Mouse (Mus musculus) forebrain, embryonic 14.5 days (tissue): Measurements from ENCODE around the gene Cog3. TPM values are rescaled to one million over a fixed set of nuclear protein-coding genes. Genes with fewer than 3 reads are reported as not detected.

Experiments
- ATAC-seq: fragments of 200-750 bp; cut with Nextera tagmentation; 2 replicates; pipeline ENCODE4 v1.8.0; 2017; ENCODE audit warnings: mild to moderate bottlenecking, moderate library complexity
- DNase-seq: peaks from one replicate; pipeline ENCODE4 v3.0.0-alpha.2; 2015; ENCODE audit warnings: low spot score
- H3K27ac ChIP-seq: fragments of 300-500 bp; sonication (generic); 2 replicates; pipeline ENCODE4 v1.5.1; 2014; ENCODE audit warnings: low read depth, mild to moderate bottlenecking, control low read depth, low read length, moderate library complexity
- H3K27me3 ChIP-seq: fragments of 300-500 bp; sonication (generic); replicated peaks from 2 replicates; pipeline ENCODE4 v1.6.1; 2014; ENCODE audit warnings: low read length, control low read depth, mixed read lengths; ENCODE audit not compliant: control insufficient read depth, insufficient read depth
- H3K36me3 ChIP-seq: fragments of 300-500 bp; sonication (generic); 2 replicates; pipeline ENCODE4 v1.6.1; 2014; ENCODE audit warnings: low read length, control low read depth; ENCODE audit not compliant: control insufficient read depth, insufficient read depth
- H3K4me1 ChIP-seq: fragments of 300-500 bp; sonication (generic); 2 replicates; pipeline ENCODE4 v1.6.1; 2014; ENCODE audit warnings: antibody characterized with exemption, low read length, control low read depth; ENCODE audit not compliant: control insufficient read depth, insufficient read depth
- H3K4me2 ChIP-seq: fragments of 300-500 bp; sonication (generic); 2 replicates; pipeline ENCODE4 v1.6.1; 2014; ENCODE audit warnings: mild to moderate bottlenecking, control low read depth, low read length
- H3K4me3 ChIP-seq: fragments of 300-500 bp; sonication (generic); 2 replicates; pipeline ENCODE4 v1.5.1; 2014; ENCODE audit warnings: low read depth, low read length, control low read depth
- H3K9ac ChIP-seq: fragments of 300-500 bp; sonication (generic); 2 replicates; pipeline ENCODE4 v1.6.1; 2014; ENCODE audit warnings: mild to moderate bottlenecking, low read length, control low read depth, moderate library complexity
- H3K9me3 ChIP-seq: fragments of 300-500 bp; sonication (generic); replicated peaks from 2 replicates; pipeline ENCODE4 v1.6.1; 2016; ENCODE audit warnings: low read length, control low read depth, mixed read lengths; ENCODE audit not compliant: control insufficient read depth
- WGBS: fragments of 180-500 bp; shearing (Covaris S2); extraction: QIAGEN DNeasy Blood & Tissue Kit; methylation state at CpG from one replicate; pipeline ENCODE4 v1.1.7; 2014; 5-methylcytosine and 5-hydroxymethylcytosine counted together
- polyA plus RNA-seq: library from polyadenylated mRNA; unstranded; fragments of >200 nt; fragmentation: Nextera tagmentation; extraction: Ambion mirVana; gene quantifications from 2 replicates; pipeline ENCODE4 v1.2.1, GENCODE M21; 2014

Gene Cog3
- polyA plus RNA-seq, 1 experiment from 2014 or later, result 22.5 TPM

DNA sequence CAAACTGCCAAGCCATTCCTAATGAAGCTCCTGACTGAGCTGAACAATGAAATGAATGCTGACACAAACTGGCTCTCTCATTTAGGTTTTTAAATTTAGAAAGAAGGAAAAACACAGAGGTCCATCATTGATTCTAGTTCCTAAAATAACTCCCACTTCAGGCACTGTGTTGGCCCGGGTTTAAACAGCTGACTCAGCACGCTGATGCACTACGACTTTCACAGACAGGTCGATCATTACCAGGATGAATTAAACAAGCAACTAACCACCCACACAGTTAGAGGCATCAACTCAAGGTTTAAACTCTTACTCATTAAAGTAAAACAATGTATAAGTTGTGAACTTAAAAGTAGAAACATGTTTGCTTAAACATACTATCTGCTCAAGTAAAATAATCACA is 47.7 kb downstream of the Cog3 start:
- DNase-seq, result no peak

GRCm38 (mm10) chr14:75697928-75698327 is 56.4 kb downstream of the Cog3 start:
- ATAC-seq (no peak), DNase-seq (no peak)
- Histone ChIP-seq H3K4me3 (no peak overlapping the region), H3K9me3 (no peaks in the 10 kb centered on the region), H3K4me2 (no peak overlapping the region), H3K9ac (no peak overlapping the region), H3K27ac (no peak overlapping the region), H3K4me1 (no peaks in the 10 kb centered on the region), H3K36me3 (peaks cover 15% of the 10 kb centered on the region), H3K27me3 (no peaks in the 10 kb centered on the region)
- 96% methylated on average over 1 of the region's 1 CpGs for WGBS

More for the DNA sequence above, 47.7 kb downstream of the Cog3 start:
- ATAC-seq, result no peak
- 85% methylated on average over 4 of the region's 4 CpGs for WGBS
- Histone ChIP-seq H3K9me3 (no peaks in the 10 kb centered on the region), H3K4me3 (no peak overlapping the region), H3K27me3 (no peaks in the 10 kb centered on the region), H3K9ac (no peak overlapping the region), H3K4me1 (no peaks in the 10 kb centered on the region), H3K36me3 (peaks cover 64% of the 10 kb centered on the region), H3K4me2 (no peak overlapping the region), H3K27ac (no peak overlapping the region)

- Histone ChIP-seq H3K27ac (no peak overlapping the region), H3K9me3 (no peaks in the 10 kb centered on the region), H3K4me3 (no peak overlapping the region), H3K4me2 (no peak overlapping the region), H3K36me3 (peaks cover 2% of the 10 kb centered on the region; the same call in 1 of the 2 replicates), H3K9ac (no peak overlapping the region), H3K27me3 (no peaks in the 10 kb centered on the region), H3K4me1 (no peaks in the 10 kb centered on the region)
- no peak for DNase-seq
- WGBS, result 83% methylated on average over 5 of the region's 5 CpGs
- ATAC-seq, result no peak
Measured at GRCm38 (mm10) chr14:75696096-75696495, 58.2 kb downstream of the Cog3 start.

GRCm38 (mm10) chr14:75690428-75690827 is 63.9 kb downstream of the Cog3 start:
- DNase-seq (peak; percentile 14), ATAC-seq (no peak)
- no peaks in the 10 kb centered on the region for H3K9me3 ChIP-seq
- H3K9ac ChIP-seq, result no peak overlapping the region
- WGBS, result 95% methylated on average over 2 of the region's 2 CpGs
- no peak overlapping the region for H3K27ac ChIP-seq
- H3K27me3 ChIP-seq, result no peaks in the 10 kb centered on the region
- no peaks in the 10 kb centered on the region for H3K36me3 ChIP-seq
- no peak overlapping the region for H3K4me3 ChIP-seq
- no peak overlapping the region for H3K4me2 ChIP-seq
- no peaks in the 10 kb centered on the region for H3K4me1 ChIP-seq

DNA sequence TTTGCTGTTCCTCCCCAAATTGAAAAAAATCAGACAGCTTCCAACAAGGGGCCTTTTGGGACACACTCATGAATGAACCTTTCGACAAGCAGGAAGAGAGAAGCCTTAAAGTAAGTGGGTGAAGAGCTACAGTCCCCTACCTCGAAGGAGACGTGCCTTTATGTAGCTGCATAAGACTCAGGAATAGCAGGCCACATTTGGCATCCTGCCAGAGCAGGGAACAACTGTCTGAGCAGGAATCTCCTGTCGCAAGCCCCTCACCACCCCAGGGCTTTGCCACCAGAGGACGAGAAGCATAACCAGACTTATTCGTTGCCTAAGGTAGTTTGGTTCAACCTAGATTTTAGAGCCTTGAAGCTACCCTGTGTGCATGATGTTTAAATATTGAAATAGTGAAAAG is 78.0 kb downstream of the Cog3 start:
- Histone ChIP-seq H3K27ac (no peak overlapping the region), H3K36me3 (no peaks in the 10 kb centered on the region), H3K9ac (no peak overlapping the region), H3K4me2 (no peak overlapping the region), H3K4me1 (no peaks in the 10 kb centered on the region), H3K9me3 (no peaks in the 10 kb centered on the region), H3K27me3 (no peaks in the 10 kb centered on the region), H3K4me3 (no peak overlapping the region)
- 44% methylated on average over 6 of the region's 6 CpGs for WGBS
- DNase-seq, result peak; percentile 38
- no peak for ATAC-seq

DNA sequence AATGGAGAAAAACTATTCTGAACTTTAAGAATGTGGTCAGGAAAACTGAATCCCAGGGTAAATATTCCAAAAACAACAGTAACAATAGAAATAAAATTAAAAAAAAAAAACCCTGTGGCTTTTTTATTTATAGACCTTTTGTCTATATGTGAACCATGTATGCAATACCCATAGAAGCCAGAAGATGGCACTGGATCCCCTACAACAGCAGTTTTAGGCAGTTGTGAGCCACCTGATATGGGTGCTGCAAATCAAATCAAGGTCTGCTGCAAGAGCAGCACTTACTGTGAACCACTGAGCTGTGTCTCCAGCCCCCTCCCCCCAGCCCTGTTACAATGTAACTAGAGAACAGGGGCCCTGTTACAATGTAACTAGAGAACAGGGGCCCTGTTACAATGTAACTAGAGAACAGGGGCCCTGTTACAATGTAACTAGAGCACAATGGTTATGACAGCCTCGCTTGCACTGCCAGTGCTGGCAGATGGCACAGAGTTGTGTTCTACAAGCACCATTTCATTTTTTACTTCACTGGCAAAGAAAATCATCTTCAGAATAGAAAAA is 85.2 kb downstream of the Cog3 start:
- no peaks in the 10 kb centered on the region for H3K36me3 ChIP-seq
- no peak for DNase-seq
- no peak overlapping the region for H3K9ac ChIP-seq
- no peaks in the 10 kb centered on the region for H3K9me3 ChIP-seq
- no peak for ATAC-seq
- 82% methylated on average over 1 of the region's 1 CpGs for WGBS
- no peak overlapping the region for H3K27ac ChIP-seq
- no peaks in the 10 kb centered on the region for H3K27me3 ChIP-seq
- no peak overlapping the region for H3K4me3 ChIP-seq
- H3K4me1 ChIP-seq, result no peaks in the 10 kb centered on the region
- no peak overlapping the region for H3K4me2 ChIP-seq

DNA sequence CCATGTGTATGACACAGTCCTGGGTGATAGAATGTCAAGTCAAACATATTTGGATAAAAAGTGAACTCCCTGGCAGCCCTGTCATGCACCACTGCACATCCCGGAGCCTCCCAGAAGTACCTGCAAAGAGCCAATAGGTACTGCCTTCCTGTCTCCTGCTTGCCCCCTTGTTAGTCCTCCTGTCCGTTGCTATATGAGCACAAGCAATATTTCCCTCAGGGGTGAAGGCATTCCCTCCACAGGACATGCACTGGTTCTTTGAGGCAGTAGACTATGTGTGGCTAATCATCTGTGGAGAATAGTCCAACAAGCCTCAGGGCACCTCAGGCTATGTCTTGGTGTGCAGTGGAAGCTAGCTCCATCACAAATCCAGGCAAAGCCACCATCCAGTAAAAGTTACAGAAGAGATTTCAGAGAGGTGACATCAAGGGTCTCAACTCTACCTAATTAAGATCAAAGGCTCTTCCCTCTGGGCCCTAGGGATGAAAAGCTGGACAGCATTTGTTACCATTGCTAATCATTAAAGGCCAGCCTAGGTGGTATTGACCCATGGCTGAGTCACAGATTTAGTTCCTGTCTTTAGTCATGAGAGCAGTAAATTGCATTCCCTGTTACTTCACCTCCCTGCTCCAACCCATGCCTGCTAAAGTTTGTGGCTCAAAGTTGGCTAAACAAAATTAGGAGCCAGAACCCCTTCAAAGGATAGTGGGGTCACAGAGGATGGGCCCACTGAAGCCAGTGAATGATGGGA is 88.7 kb downstream of the Cog3 start:
- DNase-seq, result no peak
- ATAC-seq, result no peak

GRCm38 (mm10) chr14:75661548-75661947 is 92.8 kb downstream of the Cog3 start:
- ATAC-seq, result no peak
- WGBS, result 47% methylated on average over 8 of the region's 8 CpGs
- no peaks in the 10 kb centered on the region for H3K36me3 ChIP-seq
- H3K9ac ChIP-seq, result no peak overlapping the region
- H3K27me3 ChIP-seq, result no peaks in the 10 kb centered on the region
- H3K27ac ChIP-seq, result no peak overlapping the region
- no peaks in the 10 kb centered on the region for H3K4me1 ChIP-seq
- no peaks in the 10 kb centered on the region for H3K9me3 ChIP-seq
- no peak overlapping the region for H3K4me3 ChIP-seq
- no peak overlapping the region for H3K4me2 ChIP-seq
- peak; percentile 11 for DNase-seq

More for the DNA sequence above, 88.7 kb downstream of the Cog3 start:
- H3K9me3 ChIP-seq, result no peaks in the 10 kb centered on the region
- H3K4me2 ChIP-seq, result no peak overlapping the region
- H3K4me3 ChIP-seq, result no peak overlapping the region
- no peaks in the 10 kb centered on the region for H3K36me3 ChIP-seq
- H3K27me3 ChIP-seq, result no peaks in the 10 kb centered on the region
- 88% methylated on average over 2 of the region's 2 CpGs for WGBS
- H3K27ac ChIP-seq, result no peak overlapping the region
- H3K4me1 ChIP-seq, result no peaks in the 10 kb centered on the region
- H3K9ac ChIP-seq, result no peak overlapping the region

DNA sequence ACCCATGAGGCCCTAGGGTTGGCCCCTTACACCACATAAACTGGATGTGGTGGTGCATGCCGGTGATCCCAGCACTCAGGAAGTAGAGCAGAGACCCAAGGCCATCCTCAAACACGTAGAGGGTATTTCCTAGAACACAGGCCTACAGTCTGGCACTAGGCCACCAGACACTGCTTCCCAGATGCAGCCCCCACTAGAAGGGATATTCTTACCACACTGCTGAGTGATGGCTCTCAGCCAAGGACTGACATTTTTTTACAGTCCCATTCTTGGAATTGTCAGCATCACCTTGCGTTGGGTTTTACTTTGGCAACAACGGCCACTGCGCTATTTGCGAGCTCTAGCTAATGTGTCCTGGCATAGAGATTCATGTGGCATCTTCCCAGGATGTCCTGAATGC is 93.4 kb downstream of the Cog3 start:
- Histone ChIP-seq H3K4me1 (no peaks in the 10 kb centered on the region), H3K4me3 (no peak overlapping the region), H3K27me3 (no peaks in the 10 kb centered on the region), H3K9ac (no peak overlapping the region), H3K4me2 (no peak overlapping the region), H3K36me3 (no peaks in the 10 kb centered on the region), H3K27ac (no peak overlapping the region), H3K9me3 (no peaks in the 10 kb centered on the region)
- WGBS, result 63% methylated on average over 6 of the region's 6 CpGs
- DNase-seq (peak; percentile 31), ATAC-seq (peak; percentile 32; the same call in 1 of the 2 replicates)
